Mouse (Mus musculus) bone marrow, adult 2 months (tissue): ENCODE data around the gene Gnl2.

Experiments
- CTCF ChIP-seq: fragments of 200-500 bp; IDR thresholded peaks from 2 replicates; pipeline ENCODE4 v1.5.1; 2011; ENCODE audit warnings: low read length, control low read depth; ENCODE audit not compliant: control insufficient read depth, insufficient read depth
- POLR2A ChIP-seq: fragments of 200-500 bp; IDR thresholded peaks from 2 replicates; pipeline ENCODE4 v1.6.1; 2011; ENCODE audit warnings: low read depth, mild to moderate bottlenecking, control low read depth, low read length, borderline replicate concordance; ENCODE audit not compliant: control insufficient read depth

GRCm38 (mm10) chr4:124978201-124978600, 38.2 kb upstream of the Gnl2 start:
- no peak for TF ChIP-seq CTCF
- TF ChIP-seq POLR2A, result no peak
